Mouse (Mus musculus) limb, embryonic 15.5 days (tissue): ENCODE measurements around the gene Defa30. TPM values are rescaled to one million over a fixed set of nuclear protein-coding genes. Genes with fewer than 3 reads are reported as not detected.
"Not testable (repeated sequence)": the region's sequence is repeated elsewhere in the genome, so short reads cannot be mapped to it uniquely, and the experiment has no call there.

Experiments
- ATAC-seq: fragments of 200-750 bp; cut with Nextera tagmentation; 2 replicates; pipeline ENCODE4 v1.8.0; 2017; ENCODE audit warnings: low read depth, moderate TSS enrichment; ENCODE audit not compliant: insufficient number of reproducible peaks, low FRiP score, low TSS enrichment
- H3K27ac ChIP-seq: fragments of 300-500 bp; sonication (generic); 2 replicates; pipeline ENCODE4 v1.5.1; 2015; ENCODE audit warnings: moderate library complexity, mild to moderate bottlenecking, inconsistent platforms
- H3K27me3 ChIP-seq: fragments of 300-500 bp; sonication (generic); 2 replicates; pipeline ENCODE4 v1.6.1; 2015; ENCODE audit warnings: inconsistent platforms
- H3K36me3 ChIP-seq: fragments of 300-500 bp; sonication (generic); 2 replicates; pipeline ENCODE4 v1.6.1; 2015; ENCODE audit warnings: inconsistent platforms
- H3K4me1 ChIP-seq: fragments of 300-500 bp; sonication (generic); 2 replicates; pipeline ENCODE4 v1.6.1; 2015; ENCODE audit warnings: inconsistent platforms
- H3K4me2 ChIP-seq: fragments of 300-500 bp; sonication (generic); 2 replicates; pipeline ENCODE4 v1.6.1; 2015; ENCODE audit warnings: mild to moderate bottlenecking, inconsistent platforms
- H3K4me3 ChIP-seq: fragments of 300-500 bp; sonication (generic); 2 replicates; pipeline ENCODE4 v1.5.1; 2015; ENCODE audit warnings: mild to moderate bottlenecking, inconsistent platforms
- H3K9ac ChIP-seq: fragments of 300-500 bp; sonication (generic); 2 replicates; pipeline ENCODE4 v1.6.1; 2015; ENCODE audit warnings: inconsistent platforms
- H3K9me3 ChIP-seq: fragments of 300-500 bp; sonication (generic); 2 replicates; pipeline ENCODE4 v1.6.1; 2016; ENCODE audit warnings: inconsistent platforms
- WGBS: fragments of 180-500 bp; shearing (Covaris S2); methylation state at CpG from one replicate; pipeline ENCODE4 v1.1.7; 2015; 5-methylcytosine and 5-hydroxymethylcytosine counted together
- polyA plus RNA-seq: library from polyadenylated mRNA; unstranded; fragments of >200 nt; fragmentation: Nextera tagmentation; extraction: Ambion mirVana; gene quantifications from 2 replicates; pipeline ENCODE4 v1.2.1, GENCODE M21; 2015

The Defa30 gene
- polyA plus RNA-seq: not detected in 2 replicates

DNA sequence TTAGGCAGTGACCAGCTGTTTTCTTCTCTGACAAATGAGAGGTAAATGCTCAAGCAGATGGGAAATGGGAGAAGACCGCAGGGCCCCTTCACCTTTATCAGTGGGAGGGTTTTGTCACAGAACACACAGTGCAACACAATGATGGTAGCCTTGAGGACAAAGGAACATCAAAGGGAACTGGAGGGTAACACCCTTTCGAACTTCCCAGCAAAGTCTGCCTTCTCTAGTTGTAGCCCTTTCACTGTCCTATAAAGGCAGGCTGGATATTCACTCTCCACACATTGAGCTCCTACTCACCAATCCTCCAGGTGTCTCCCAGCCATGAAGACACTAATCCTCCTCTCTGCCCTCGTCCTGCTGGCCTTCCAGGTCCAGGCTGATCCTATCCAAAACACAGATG, at the start of gene Defa30:
TSS of gene Defa30 (plus strand) at position 301 of the 400 bp plus-strand sequence.
- not testable (repeated sequence) for H3K4me1 ChIP-seq

DNA sequence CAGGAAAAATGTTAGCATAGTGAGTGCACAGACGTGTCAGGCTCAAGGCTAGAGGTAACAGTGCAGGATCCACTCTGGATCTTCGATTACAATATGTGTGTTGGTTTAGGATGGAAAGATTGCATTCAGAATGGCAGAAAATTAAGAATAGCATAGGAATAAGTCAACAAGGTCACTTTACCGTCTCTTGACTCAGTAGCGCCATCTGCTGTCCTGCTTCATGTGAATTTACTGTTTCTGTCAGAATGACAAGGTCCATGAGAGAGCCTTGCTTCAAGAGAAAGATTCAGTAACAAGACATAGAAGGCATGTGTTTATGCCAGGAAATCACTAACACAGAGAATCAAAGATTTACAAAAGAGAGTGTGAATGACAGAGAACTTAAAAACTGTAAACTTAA, 41.3 kb upstream of the Defa30 start:
- ATAC-seq: no peak
- H3K36me3 ChIP-seq: no peaks in the 10 kb centered on the region
- no peaks in the 10 kb centered on the region for H3K4me1 ChIP-seq
- H3K9ac ChIP-seq: no peak overlapping the region
- H3K9me3 ChIP-seq: no peaks in the 10 kb centered on the region
- no peak overlapping the region for H3K4me2 ChIP-seq
- H3K27me3 ChIP-seq: no peaks in the 10 kb centered on the region
- H3K27ac ChIP-seq: no peak overlapping the region
- WGBS: 42% methylated on average over 4 of the region's 4 CpGs
- H3K4me3 ChIP-seq: no peak overlapping the region

More for the DNA sequence above, at the start of gene Defa30:
- not testable (repeated sequence) for H3K9me3 ChIP-seq, H3K36me3 ChIP-seq, H3K4me2 ChIP-seq, ATAC-seq, H3K4me3 ChIP-seq, H3K27ac ChIP-seq, H3K9ac ChIP-seq, H3K27me3 ChIP-seq
- WGBS: 58% methylated on average over 3 of the region's 3 CpGs

DNA sequence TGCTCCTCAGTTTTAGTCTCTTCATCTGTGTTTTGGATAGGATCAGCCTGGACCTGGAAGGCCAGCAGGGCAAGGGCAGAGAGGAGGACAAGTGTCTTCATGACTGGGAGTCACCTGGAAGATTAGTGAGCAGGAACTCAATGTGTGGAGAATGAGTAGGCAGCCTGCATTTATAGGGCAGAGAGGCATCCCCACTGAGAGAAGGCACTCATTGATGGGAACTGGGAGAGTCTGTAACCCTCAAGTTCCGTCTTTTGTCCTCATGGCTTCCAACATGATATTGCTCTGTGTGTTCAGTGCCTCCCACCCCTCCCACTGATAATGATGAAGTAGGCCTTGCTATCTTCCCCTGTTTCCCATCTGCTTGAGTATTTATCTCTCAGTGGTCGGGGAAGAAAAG, 38.5 kb upstream of the Defa30 start, which contains the start of gene Gm14851:
TSS of gene Gm14851 (minus strand) at position 101 of the 400 bp plus-strand sequence.
- not testable (repeated sequence) for H3K36me3 ChIP-seq, H3K9ac ChIP-seq, H3K4me2 ChIP-seq, H3K4me1 ChIP-seq, ATAC-seq, H3K9me3 ChIP-seq, H3K4me3 ChIP-seq, H3K27ac ChIP-seq, H3K27me3 ChIP-seq
- WGBS: 60% methylated on average over 1 of the region's 2 CpGs

DNA sequence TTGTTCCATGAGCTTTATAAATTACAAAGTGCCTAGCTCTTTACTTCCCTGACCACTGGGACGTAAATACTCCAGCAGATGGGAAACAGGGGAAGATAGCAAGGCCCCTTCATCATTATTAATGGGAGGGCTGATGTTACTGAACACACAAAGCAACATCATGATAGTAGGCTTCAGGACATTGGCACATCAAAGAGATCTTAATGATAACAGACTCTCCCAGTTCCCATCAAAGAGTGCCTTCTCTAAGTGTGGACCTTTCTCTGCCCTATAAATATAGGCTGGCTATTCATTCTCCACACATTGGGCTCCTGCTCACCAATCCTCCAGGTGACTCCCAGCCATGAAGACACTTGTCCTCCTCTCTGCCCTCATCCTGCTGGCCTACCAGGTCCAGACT, 27.5 kb downstream of the Defa30 start, which contains the start of gene Defa22:
TSS of gene Defa22 (plus strand) at position 301 of the 400 bp plus-strand sequence.
- H3K4me2 ChIP-seq, H3K9me3 ChIP-seq, ATAC-seq, H3K4me1 ChIP-seq, H3K36me3 ChIP-seq, H3K27ac ChIP-seq, H3K27me3 ChIP-seq, H3K9ac ChIP-seq, H3K4me3 ChIP-seq: not testable (repeated sequence)
- WGBS: no CpG with 5 or more reads among the region's 1 CpGs

Other genes with a start within 250 kb of the Defa30 start
- not detected in 2 replicates for gene Defb33, start 242.0 kb upstream of the Defa30 start, polyA plus RNA-seq
- gene Gm15056, start 232.0 kb upstream of the Defa30 start, polyA plus RNA-seq: not detected in 2 replicates
- gene Gm6040, start 212.6 kb upstream of the Defa30 start, polyA plus RNA-seq: not detected in 2 replicates
- not detected in 2 replicates for gene AY761185, start 189.9 kb upstream of the Defa30 start, polyA plus RNA-seq
- not detected in 2 replicates for gene Defa21, start 109.1 kb upstream of the Defa30 start, polyA plus RNA-seq
- gene Defa23, start 79.6 kb upstream of the Defa30 start, polyA plus RNA-seq: not detected in 2 replicates
- not detected in 2 replicates for gene Defa35, start 69.6 kb upstream of the Defa30 start, polyA plus RNA-seq
- gene Defa25, start 50.2 kb upstream of the Defa30 start, polyA plus RNA-seq: not detected in 2 replicates
- gene Gm14851, start 38.6 kb upstream of the Defa30 start, polyA plus RNA-seq: not detected in 2 replicates
- gene Defa22, start 27.6 kb downstream of the Defa30 start, polyA plus RNA-seq: not detected in 2 replicates
- not detected in 2 replicates for gene Defa31, start 57.0 kb downstream of the Defa30 start, polyA plus RNA-seq
- gene Gm15293, start 66.9 kb downstream of the Defa30 start, polyA plus RNA-seq: not detected in 2 replicates
- gene Gm15292, start 115.1 kb downstream of the Defa30 start, polyA plus RNA-seq: not detected in 2 replicates
- gene Defa27, start 180.9 kb downstream of the Defa30 start, polyA plus RNA-seq: not detected in 2 replicates
- gene Defa29, start 192.4 kb downstream of the Defa30 start, polyA plus RNA-seq: not detected in 2 replicates
- gene Defa2, start 243.9 kb downstream of the Defa30 start, polyA plus RNA-seq: not detected in 2 replicates